Mouse (Mus musculus): ENCODE data around the gene Traf3.

GRCm38 (mm10) chr12:111283573-111283972 lies 117.4 kb downstream of the Traf3 start:
- TF ChIP-seq ZC3H11A (IDR thresholded peaks at IDR 0.05; ENCODE audit: borderline replicate concordance, low read depth, low read length), result no peak
- no peak for TF ChIP-seq ZNF384 (IDR thresholded peaks at IDR 0.05; ENCODE audit: low read depth, low read length)
- TF ChIP-seq HCFC1 (IDR thresholded peaks at IDR 0.05; ENCODE audit: borderline replicate concordance, insufficient read depth, low read length), result no peak
- TF ChIP-seq MAFK (IDR thresholded peaks at IDR 0.05; ENCODE audit: insufficient read depth, low read depth, low read length), result no peak

Measured in ES-E14 (cell line).